Mouse (Mus musculus): Measurements from ENCODE around the gene Gm4922. TPM values are rescaled to one million over a fixed set of nuclear protein-coding genes. Genes with fewer than 3 reads are reported as not detected.

Gm4922 gene
- not detected for total RNA-seq (2021)
- long read RNA-seq, experiment 1 = 0 reads
- long read RNA-seq, experiment 2 = 0 reads

- DNase-seq (ENCODE audit: low spot score) = no peak
Observed at GRCm38 (mm10) chr10:18786693-18787092, at the start of gene Gm4922. TSS of gene Gm4922 (minus strand) at chr10:18786793.

DNA sequence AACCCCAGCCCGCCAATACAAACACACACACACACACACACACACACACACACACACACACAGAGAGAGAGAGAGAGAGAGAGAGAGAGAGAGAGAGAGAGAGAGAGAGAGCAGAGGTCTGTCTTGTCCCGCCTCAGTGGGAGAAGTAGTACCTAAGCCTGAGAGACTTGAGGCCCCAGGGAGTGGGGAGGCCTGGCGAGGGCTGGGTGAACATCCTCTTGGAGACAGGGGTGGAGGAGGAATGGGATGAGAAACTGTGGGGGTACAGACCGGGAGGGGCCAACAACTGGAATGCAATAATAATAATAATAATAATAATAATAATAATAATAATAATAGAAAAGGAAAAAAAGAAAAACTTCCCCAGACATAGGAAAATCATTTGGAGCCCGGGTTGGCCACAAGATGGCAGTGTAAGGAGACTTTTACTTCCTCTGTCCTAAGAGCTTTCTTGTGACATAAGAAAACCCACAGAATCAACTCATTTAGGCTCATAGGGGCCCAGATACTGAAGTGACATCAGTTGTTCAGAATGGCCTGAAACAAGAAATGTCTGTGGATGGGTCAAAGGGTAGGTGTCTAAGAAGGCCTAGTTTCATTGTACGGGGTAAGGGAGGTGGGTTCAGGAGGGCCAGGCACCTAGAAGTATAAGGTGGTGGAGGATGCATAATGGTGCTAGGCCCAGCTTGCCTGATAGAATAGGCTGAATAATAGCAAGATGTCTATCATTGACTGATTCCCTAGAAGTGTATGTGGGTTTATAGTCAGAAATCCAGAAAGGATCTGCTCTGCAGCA, 49.3 kb upstream of the Gm4922 start:
- no peak for DNase-seq (ENCODE audit: low spot score)

DNA sequence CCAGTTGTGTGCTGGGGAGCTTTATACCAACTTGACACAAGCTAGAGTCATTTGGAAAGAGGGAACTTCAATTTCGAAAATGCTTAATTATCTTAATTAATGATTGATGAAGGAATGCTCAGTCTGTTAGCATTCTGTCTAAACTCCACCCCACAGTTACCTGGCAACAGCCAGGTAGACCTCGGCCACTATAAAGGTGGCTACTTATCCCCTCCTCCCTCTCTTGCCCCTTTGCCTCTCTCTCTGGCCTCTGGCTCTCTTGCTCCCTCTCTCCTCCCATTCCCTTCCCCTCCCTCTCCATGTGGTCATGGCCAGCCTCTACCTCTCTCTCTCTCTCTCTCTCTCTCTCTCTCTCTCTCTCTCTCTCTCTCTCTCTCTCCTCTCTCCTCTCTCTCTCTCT, 47.8 kb upstream of the Gm4922 start:
- DNase-seq (ENCODE audit: low spot score) = no peak

DNA sequence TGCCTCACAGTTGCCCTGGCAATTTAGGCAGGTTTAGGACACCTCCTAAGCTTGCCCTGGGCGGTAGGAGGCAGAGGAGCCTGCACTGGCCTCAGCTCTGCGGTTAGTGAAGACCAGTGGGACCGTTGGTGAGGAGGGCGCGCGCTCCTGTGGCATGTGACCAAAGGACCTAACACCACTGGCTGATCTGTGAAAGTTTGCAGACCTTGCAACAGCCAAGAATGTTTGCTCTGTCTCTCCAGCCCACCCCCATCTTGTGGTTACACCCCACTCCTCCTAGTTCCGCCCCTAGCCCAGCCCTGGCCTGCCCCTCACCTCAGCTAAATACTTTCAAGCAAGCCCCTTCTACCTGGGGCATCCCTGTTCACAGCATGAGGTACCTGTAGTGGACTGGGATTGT, 45.2 kb upstream of the Gm4922 start:
- no peak for DNase-seq (ENCODE audit: low spot score)

DNA sequence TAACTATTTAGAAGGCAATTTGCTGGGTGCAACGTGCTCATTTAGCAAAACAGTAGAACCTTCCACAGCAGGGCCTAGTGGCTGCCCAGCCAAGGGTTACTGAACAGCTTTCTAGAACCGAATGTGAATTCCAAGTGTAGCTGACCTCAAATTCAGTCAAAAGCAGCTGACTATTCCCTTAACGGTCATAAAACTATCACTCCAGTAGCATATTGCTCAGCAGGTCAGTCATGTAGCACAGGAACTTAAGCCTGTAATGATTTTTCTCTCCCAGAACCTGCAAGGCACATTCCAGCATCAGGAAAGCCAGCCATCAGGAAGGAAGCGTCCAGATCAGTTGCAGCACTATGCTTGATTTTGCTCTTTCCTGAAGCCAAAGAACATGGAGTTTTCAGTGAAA, 43.8 kb upstream of the Gm4922 start:
- DNase-seq (ENCODE audit: low spot score) = no peak

DNA sequence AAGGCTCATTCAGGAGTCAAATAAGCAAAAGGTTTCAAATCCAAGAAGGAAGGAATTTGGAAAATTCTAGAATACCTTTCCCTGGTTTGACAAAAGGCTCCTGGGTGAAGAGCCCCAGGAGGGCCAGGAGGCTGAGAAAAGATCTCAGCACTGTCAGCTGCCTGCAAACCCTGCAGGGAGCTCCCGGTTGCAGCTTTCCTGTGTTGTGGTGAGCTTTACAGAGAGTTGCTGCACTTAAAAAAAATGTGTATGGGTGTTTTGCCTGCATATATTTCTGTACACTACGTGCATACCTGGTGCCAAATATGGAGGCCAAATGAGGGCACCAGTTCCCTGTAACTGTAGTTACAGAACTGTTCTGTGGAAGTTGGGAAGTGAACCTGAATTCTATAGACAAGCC, 41.3 kb upstream of the Gm4922 start:
- DNase-seq (ENCODE audit: low spot score) = no peak

DNA sequence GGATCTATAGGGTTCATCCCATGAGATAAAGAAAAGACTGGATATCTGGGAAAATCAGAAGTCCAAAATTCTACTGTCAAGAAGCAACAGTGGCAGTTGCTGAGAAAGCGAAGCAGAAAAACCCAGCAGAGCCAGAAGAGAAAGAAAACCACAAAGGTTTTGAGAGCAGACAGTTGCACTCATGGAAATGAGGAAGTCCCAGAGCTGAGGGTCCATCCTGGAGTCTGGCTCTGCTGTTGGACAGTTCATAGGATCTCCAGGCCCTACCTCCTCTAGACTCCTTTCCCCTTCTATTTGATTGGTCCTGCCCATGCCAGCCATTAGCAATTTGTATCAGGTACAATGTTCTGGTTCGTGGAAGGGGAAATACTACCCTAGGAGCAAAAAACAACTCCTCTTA, 39.5 kb upstream of the Gm4922 start:
- no peak for DNase-seq (ENCODE audit: low spot score)

DNA sequence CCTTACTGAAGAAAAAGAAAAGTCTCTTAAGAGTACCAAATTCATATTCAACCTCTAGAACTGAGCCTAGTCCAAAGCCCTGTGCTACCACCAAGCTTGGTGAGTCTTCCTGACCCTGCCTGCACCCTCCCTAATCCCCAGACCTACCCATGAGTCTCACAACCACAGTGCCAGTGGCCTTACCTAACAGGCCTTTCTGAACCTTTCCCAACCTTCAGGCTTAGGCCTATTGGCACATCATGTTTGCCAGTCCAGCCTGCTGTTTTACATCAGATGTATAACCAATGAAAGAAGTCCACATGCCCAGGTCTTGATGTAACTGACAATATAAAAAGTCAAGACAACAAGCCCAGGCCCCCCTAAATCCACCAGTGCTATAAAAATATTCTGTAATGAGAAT, 38.5 kb upstream of the Gm4922 start:
- DNase-seq (ENCODE audit: low spot score) = no peak

DNA sequence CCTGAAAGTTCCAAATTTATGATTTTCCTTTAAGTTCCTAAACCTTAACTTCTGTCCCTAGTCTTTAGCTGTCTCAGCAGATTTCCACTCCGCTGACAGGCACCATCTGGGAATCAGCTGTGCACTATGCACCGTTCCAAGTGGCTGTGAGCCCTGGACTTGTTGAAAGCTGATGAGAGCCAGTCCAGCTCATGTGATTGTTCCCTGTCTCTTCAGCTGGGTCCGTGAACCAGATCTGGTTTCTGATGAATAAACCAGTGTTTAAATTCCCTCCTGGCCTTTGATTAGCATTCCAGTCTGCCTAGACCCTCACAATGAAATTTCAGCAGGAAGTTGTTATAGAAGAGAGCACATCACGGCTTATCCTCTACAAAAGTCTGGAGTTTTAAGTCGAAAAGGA, 30.0 kb upstream of the Gm4922 start:
- peak; percentile 39 for DNase-seq (ENCODE audit: low spot score)

DNA sequence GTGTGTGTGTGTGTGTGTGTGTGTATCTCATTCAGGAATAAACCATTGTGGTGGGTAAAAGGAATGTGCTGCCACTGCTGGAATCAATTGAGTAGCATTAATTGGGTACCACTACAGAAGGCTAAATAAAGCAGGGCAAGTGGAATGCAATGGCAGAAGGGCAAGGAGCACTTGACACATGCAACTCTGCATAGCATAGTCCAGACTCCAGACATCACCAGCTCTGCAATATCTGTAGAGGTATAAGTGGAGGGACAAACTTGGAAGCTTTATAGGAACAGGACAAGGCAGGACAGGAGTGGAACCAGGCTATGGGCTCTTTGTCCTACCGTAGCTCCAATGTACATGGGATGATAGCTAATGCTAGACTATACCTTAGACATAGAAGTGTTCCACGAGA, 25.2 kb upstream of the Gm4922 start:
- no peak for DNase-seq (ENCODE audit: low spot score)

DNA sequence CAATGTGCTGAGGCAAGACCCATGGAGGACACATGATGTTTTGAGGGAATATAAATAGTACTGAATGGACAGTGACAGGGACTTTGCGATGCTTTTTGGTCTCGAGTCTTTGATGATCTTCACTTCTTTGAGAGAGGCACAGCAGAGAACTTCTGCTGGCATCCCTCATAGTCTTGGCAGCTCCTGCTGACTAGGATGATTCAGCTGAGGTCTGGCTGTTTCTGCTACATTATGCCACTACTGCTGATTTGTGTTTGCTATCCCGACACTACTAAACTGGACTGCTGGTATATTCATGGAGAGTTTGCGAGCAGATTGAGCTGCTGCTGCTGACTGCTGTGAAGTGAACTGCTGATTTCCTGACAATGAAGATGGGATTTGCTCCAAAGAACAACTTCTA, 3.5 kb upstream of the Gm4922 start:
- no peak for DNase-seq (ENCODE audit: low spot score)

- DNase-seq (ENCODE audit: low spot score) = no peak
Observed at GRCm38 (mm10) chr10:18788601-18789000, 2.0 kb upstream of the Gm4922 start.

GRCm38 (mm10) chr10:18777546-18777945, 9.0 kb downstream of the Gm4922 start:
- DNase-seq (ENCODE audit: low spot score) = no peak

DNA sequence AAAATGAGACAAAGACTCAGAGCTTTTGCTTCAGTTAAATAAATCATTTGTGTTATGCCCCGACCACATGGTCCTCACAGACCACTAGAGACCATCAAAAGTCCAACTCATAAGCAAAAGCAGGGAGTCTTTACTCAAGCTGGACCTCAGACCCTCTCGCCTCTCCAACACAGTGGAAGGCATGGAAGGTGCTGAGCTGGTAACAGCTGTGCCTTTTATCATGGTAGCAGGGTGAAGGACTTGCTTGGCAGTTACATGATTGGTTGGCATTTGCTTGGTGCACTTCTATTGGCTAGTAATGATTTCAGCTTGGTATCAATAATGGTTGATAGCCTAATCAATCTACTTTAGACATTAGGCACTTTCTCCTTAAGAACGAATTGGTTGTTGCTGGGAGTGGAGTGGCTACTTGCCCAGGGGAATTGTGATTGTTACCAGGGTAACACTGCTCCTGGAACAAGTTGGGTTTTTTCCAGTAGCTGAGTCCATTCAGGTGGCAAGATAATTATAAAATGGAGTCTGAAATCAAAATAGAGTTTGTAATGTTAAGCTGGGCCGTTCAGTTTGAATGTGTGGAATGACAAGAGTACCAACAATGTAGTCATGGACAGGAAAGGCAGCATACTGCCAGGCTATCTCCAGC, 13.9 kb downstream of the Gm4922 start:
- no peak for DNase-seq (ENCODE audit: low spot score)

DNA sequence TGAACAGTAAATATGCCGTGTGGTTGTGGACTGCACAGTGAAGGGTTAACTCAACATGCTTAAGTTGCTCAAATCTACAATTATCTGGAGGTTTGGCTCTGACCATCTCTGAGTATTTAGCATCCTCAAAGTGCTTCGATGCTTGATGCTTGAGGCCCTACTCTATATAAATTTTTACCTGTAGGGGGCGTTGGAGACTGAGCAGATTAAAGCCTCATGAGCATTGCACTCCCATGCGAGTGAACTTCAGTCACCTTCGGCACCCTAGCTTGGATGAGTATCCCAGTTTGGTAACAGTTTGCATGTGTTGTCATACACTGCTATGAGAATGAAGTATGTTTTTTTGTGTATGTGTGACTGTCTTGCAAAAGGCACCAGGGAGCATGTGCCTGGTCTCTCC, 16.7 kb downstream of the Gm4922 start:
- DNase-seq (ENCODE audit: low spot score) = no peak

DNA sequence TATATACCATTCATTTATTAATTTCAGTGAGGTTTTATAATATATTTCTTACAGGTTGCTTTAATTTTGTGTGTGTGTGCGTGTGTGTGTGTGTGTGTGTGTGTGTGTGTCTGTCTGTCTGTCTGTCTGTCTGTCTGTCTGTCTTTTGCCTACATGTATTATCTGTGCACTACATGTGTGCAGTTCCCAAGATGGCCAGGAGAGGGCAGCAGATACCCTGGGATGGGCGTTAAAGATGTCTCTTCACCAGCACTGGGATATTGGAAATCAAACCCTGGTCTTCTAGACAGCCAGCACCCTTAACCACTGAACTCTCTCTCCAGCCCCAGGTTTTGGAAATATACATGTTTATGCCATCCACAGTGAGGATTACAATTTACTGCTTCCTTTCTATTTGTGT, 26.4 kb downstream of the Gm4922 start:
- DNase-seq (ENCODE audit: low spot score) = peak; percentile 13

DNA sequence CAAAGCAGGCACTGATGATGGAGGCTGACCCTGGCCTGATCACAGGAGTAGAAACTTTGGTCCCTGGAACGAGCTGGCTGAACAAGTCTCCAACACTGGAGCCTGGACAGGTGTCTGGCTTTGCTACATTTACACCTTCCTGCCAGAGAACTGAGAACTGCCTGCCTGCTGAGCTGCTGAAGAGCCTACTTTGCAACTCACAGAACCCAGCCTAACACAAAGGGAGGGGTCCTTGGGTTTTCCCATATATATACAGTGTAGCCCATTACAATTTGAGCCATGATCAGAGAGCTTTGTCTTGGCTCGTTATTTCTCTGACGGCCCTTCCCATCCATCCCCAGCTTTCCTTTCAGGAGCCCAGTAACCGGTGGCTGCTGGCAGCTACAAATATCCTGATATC, 36.5 kb downstream of the Gm4922 start:
- no peak for DNase-seq (ENCODE audit: low spot score)

GRCm38 (mm10) chr10:18743286-18744142, 43.1 kb downstream of the Gm4922 start, which contains the start of gene Arfgef3:
TSS of gene Arfgef3 (minus strand) at chr10:18743949.
- peak; percentile 3 for DNase-seq (ENCODE audit: low spot score)

DNA sequence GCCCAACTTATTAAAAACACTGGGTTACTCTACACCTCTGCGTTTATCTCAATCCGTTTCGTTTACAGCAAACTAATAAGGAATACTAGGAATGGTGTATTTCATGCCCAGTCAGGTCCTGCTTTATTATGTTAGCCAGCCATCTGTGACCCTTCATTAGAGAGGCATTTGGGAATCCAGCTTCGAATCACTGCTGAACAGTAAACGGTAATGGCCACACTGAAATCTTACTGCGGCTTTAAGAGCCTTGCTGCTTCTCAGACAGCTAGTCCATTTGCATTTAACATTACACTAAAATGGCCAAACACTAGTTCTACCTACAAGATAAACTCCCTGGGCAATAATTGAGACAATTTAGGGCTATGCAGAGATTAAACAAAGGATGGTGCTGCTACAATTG, 44.5 kb downstream of the Gm4922 start:
- DNase-seq (ENCODE audit: low spot score) = no peak

- DNase-seq (ENCODE audit: low spot score) = no peak
Observed at GRCm38 (mm10) chr10:18741024-18741423, 45.6 kb downstream of the Gm4922 start.
